Mouse (Mus musculus): ENCODE results near the gene Ccnf. TPM values are rescaled to one million over a fixed set of nuclear protein-coding genes. Genes with fewer than 3 reads are reported as not detected.

Ccnf gene
- polyA plus RNA-seq, 1 experiment from 2014 or later = 14.5 TPM

DNA sequence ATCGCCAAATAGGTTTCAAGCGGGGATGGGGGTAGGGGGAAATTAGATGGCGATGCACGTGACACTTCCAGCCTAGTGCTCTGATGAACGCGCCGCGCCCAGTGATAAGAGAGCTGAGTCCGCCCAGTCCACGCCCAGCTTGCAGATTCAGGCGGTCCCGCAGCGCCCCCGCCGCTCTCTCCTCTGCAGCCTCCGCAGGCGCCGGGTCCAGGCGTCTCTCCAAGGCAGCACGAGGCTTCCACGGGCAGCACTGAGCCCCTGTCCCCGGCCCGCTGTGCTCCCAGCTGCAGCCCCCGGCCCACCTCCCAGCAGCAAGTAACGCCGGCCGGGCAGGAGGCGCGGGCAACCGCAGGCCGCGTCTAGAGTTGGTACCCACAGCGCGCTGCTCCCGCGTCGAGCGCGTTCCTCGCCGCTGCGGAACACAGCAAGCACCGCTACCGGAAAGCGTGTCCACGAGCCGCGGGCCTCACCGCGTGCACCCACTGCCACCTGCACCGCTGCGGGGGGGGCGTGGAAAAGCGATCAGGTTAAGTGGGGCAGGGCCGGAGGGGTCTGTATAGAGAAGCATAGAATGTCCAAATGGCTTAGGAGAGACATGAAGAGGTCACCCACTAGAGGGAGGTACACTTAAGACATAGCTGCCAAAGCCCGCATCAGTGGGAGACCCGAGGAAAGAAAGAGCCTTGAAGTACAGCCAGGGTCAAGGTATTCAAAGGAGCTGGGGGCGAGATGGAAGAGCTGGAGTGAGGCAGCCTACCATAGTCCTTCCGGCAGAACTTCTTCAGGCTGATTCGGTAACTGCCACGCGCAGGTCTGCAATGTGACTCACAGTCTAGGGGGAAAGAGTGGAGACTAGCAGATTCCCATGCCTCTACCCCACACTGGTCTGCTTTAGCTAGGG, 44.6 kb downstream of the Ccnf start:
- Histone ChIP-seq H3K4me2 (peak overlapping the region; percentile 95), H3K9me3 (no peaks in the 10 kb centered on the region), H3K36me3 (no peaks in the 10 kb centered on the region), H3K9ac (peak overlapping the region; percentile 87), H3K27ac (replicated peaks) (peak overlapping the region; percentile 84), H3K27me3 (peaks cover 25% of the 10 kb centered on the region), H3K4me1 (replicated peaks) (peaks cover 93% of the 10 kb centered on the region), H3K4me3 (peak overlapping the region; percentile 75)
- peak; percentile 19 for ATAC-seq (ENCODE audit: low read depth)
- WGBS = 6% methylated on average over 52 of the region's 62 CpGs

DNA sequence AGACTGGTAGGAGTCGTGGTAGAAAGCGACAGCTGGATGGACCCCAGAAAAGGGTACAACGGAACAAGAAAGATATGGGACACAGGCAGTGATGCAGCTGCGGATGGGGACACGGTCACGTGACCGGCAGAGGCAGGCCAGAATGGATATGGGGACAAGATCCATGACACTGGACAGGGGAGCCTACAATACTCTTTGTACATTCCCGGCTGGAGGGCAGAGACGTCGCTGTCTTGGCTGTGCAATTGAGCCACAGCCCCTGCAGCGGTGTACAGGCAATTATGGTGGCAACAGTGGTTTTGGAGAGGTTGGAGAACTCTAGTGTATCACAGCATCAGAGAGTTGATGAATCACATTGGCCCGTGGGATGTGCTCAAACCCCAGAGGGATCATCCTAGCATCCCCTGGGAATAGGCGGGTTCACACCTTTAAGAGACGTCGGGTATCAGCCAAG, 45.3 kb downstream of the Ccnf start:
- no peaks in the 10 kb centered on the region for H3K9me3 ChIP-seq
- ATAC-seq (ENCODE audit: low read depth) = peak; percentile 10
- H3K36me3 ChIP-seq = no peaks in the 10 kb centered on the region
- peak overlapping the region; percentile 75 for H3K4me3 ChIP-seq
- 5% methylated on average over 15 of the region's 15 CpGs for WGBS
- H3K27ac ChIP-seq (replicated peaks) = peak overlapping the region; percentile 84
- H3K4me1 ChIP-seq (replicated peaks) = peaks cover 88% of the 10 kb centered on the region
- H3K9ac ChIP-seq = peak overlapping the region; percentile 87
- peaks cover 25% of the 10 kb centered on the region for H3K27me3 ChIP-seq
- H3K4me2 ChIP-seq = peak overlapping the region; percentile 95

DNA sequence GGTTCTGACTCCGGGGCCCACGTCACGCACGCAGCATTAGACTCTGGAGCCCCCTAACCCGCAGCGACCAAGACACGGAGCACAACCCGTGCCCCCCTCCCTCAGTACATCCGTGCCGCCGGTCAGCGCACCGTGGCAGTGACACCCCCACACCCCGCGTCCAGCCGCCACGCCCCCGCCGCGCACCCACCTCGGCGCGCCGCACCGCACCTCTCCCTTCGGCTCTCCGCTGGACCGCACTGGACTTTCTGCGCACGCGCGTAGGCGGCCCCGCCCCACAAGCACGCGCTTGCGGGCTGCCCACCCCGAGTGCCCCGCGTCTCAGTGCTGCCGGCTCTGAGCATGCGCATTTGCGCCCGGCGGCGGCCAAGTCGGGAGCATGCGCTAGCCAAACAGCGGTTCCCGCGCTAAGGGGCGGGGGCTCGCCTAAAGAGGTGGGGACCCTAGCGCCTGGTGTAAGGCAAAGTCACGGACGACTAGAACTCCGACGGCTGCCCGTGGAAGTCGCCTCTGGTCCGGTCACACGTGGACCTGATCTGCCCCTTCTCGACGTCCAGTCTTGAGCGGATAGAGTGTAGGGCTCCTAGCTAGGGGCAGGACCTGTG, 45.9 kb downstream of the Ccnf start, which contains the start of gene Tbc1d24:
Gene Tbc1d24, minus strand, starts transcription at position 279 of the 605 bp plus-strand sequence.
- Histone ChIP-seq H3K36me3 (no peaks in the 10 kb centered on the region), H3K27ac (replicated peaks) (peak within 1 kb of the TSS; percentile 84), H3K9me3 (no peaks in the 10 kb centered on the region), H3K4me1 (replicated peaks) (peaks cover 82% of the 10 kb centered on the region), H3K27me3 (peaks cover 20% of the 10 kb centered on the region), H3K4me3 (peak within 1 kb of the TSS; percentile 75), H3K9ac (peak within 1 kb of the TSS; percentile 87), H3K4me2 (peak within 1 kb of the TSS; percentile 95)
- peak; percentile 74 for ATAC-seq (ENCODE audit: low read depth)
- WGBS = under 1% methylated on average over 65 of the region's 65 CpGs

- Histone ChIP-seq H3K36me3 (no peaks in the 10 kb centered on the region), H3K9me3 (no peaks in the 10 kb centered on the region), H3K27ac (replicated peaks) (peak overlapping the region; percentile 49; the same call in 1 of the 2 replicates), H3K4me2 (peak overlapping the region; percentile 95), H3K4me3 (peak overlapping the region; percentile 75), H3K27me3 (peaks cover 15% of the 10 kb centered on the region), H3K4me1 (replicated peaks) (peaks cover 80% of the 10 kb centered on the region), H3K9ac (peak overlapping the region; percentile 87)
- WGBS = 12% methylated on average over 7 of the region's 7 CpGs
- no peak for ATAC-seq (ENCODE audit: low read depth)
Observed at GRCm38 (mm10) chr17:24204846-24205245, 46.4 kb downstream of the Ccnf start.

DNA sequence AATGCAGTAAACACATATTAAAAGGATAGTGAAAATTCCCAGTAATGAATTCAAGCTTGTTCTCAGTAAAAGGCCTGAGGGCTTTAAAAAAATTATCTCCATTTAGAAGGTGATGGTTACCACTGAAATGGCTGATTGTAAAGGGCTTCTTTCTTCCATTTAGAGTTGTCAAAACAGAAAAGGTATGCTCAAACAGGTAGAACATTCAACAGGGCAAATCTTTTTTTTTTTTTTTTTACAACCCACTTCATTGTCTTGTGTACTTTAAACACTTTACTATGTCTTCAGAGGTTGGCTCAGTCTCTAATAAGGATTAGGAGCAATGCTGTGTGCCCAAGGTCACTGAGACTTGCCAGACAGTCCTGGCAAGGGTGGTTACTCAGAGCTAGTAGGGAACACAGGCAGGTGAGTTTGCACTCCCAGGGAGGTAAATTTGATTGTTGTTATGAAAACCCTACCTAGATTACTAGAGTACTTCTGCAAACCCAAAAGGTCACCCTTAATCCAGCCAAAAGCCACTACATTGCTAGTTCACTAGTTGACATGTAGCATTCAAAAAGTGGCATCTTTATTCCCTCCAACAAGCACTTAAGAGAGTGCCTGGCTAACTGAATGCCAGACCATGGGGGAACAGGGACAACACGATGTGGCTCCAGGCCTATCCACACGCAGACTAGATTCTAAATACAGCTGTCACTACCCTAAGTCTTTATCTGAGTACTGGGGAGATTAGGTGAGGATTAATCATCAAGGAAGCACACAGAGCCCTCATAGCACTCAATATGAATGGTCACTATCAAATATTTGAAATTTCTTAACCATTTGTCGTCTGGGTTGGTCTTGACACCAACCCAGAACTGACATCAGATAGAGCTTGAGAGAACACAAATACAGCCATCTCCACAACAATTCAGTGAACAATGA, 47.4 kb downstream of the Ccnf start:
- Histone ChIP-seq H3K4me2 (peak overlapping the region; percentile 95), H3K9me3 (no peaks in the 10 kb centered on the region), H3K36me3 (no peaks in the 10 kb centered on the region), H3K27ac (replicated peaks) (no peak overlapping the region), H3K9ac (peak overlapping the region; percentile 87), H3K4me3 (peak overlapping the region; percentile 75), H3K27me3 (peaks cover 15% of the 10 kb centered on the region), H3K4me1 (replicated peaks) (peaks cover 73% of the 10 kb centered on the region)
- ATAC-seq (ENCODE audit: low read depth) = no peak
- 80% methylated on average over 3 of the region's 3 CpGs for WGBS

DNA sequence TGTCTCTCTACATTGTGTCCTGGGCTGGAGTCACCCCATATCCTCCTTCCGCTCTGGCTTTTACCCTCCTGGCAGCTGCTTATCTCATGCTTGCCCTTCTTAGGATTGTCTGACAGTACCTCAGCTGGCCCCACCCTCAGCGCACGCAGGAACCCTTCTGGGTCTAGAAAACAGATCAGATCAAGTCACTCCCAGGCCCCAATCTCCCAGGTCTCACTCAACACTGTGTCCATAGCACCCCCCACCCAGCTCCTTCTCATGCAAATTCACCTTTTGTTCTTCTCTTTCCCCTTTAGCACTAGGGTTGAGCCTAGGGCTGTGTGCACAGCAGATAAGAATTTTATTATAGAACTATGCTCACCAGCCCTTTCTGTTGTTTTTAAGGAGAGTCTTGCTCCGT, 48.2 kb downstream of the Ccnf start:
- peaks cover 65% of the 10 kb centered on the region for H3K4me1 ChIP-seq (replicated peaks)
- ATAC-seq (ENCODE audit: low read depth) = no peak
- H3K27me3 ChIP-seq = peaks cover 12% of the 10 kb centered on the region
- H3K9ac ChIP-seq = peak overlapping the region; percentile 49
- WGBS = 42% methylated on average over 4 of the region's 4 CpGs
- no peaks in the 10 kb centered on the region for H3K36me3 ChIP-seq
- H3K4me3 ChIP-seq = no peak overlapping the region
- H3K27ac ChIP-seq (replicated peaks) = no peak overlapping the region
- no peaks in the 10 kb centered on the region for H3K9me3 ChIP-seq
- peak overlapping the region; percentile 95 for H3K4me2 ChIP-seq

GRCm38 (mm10) chr17:24201092-24201491, 50.2 kb downstream of the Ccnf start:
- Histone ChIP-seq H3K4me1 (replicated peaks) (peaks cover 45% of the 10 kb centered on the region), H3K36me3 (no peaks in the 10 kb centered on the region), H3K27ac (replicated peaks) (no peak overlapping the region), H3K4me3 (no peak overlapping the region), H3K9me3 (no peaks in the 10 kb centered on the region), H3K27me3 (no peaks in the 10 kb centered on the region), H3K4me2 (no peak overlapping the region), H3K9ac (no peak overlapping the region)
- no peak for ATAC-seq (ENCODE audit: low read depth)
- WGBS = 83% methylated on average over 4 of the region's 4 CpGs

DNA sequence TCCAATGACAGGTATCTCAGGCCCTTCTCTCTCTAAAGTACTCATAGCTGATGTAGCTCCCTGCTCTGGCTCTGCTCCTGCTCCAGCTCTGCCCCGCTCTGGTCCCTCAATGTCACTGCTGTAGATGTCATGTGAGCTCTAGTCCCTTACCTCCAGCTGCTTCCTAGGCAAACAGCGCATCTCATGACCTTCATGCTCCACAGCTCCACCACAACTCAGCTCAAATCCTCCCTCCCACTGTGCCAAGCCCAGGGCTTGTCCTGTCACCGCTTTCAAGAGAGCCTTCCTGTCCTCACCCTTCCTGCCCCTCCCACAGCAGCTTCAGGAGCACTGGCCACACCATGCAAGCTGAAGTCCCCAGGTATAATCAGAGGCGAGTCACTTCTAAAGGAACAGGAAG, 51.5 kb downstream of the Ccnf start:
- no peak overlapping the region for H3K9ac ChIP-seq
- no peaks in the 10 kb centered on the region for H3K36me3 ChIP-seq
- no peak overlapping the region for H3K4me3 ChIP-seq
- peaks cover 36% of the 10 kb centered on the region for H3K4me1 ChIP-seq (replicated peaks)
- no peaks in the 10 kb centered on the region for H3K27me3 ChIP-seq
- 61% methylated on average over 4 of the region's 4 CpGs for WGBS
- no peak for ATAC-seq (ENCODE audit: low read depth)
- H3K4me2 ChIP-seq = no peak overlapping the region
- no peak overlapping the region for H3K27ac ChIP-seq (replicated peaks)
- no peaks in the 10 kb centered on the region for H3K9me3 ChIP-seq

- H3K9ac ChIP-seq = no peak overlapping the region
- H3K27me3 ChIP-seq = no peaks in the 10 kb centered on the region
- H3K27ac ChIP-seq (replicated peaks) = no peak overlapping the region
- no peak overlapping the region for H3K4me2 ChIP-seq
- H3K4me3 ChIP-seq = no peak overlapping the region
- 82% methylated on average over 4 of the region's 4 CpGs for WGBS
- peaks cover 31% of the 10 kb centered on the region for H3K4me1 ChIP-seq (replicated peaks)
- 0 out of 2 replicates have a peak, but pooled peaks cover under 1% of the 10 kb centered on the region for H3K36me3 ChIP-seq
- H3K9me3 ChIP-seq = no peaks in the 10 kb centered on the region
- ATAC-seq (ENCODE audit: low read depth) = no peak
Observed at GRCm38 (mm10) chr17:24199252-24199651, 52.0 kb downstream of the Ccnf start.

- Histone ChIP-seq H3K4me2 (no peak overlapping the region), H3K4me3 (no peak overlapping the region), H3K4me1 (replicated peaks) (peaks cover 13% of the 10 kb centered on the region), H3K9ac (no peak overlapping the region), H3K9me3 (no peaks in the 10 kb centered on the region), H3K36me3 (0 out of 2 replicates have a peak, but pooled peaks cover 5% of the 10 kb centered on the region), H3K27me3 (no peaks in the 10 kb centered on the region), H3K27ac (replicated peaks) (no peak overlapping the region)
- 68% methylated on average over 15 of the region's 15 CpGs for WGBS
- no peak for ATAC-seq (ENCODE audit: low read depth)
Observed at GRCm38 (mm10) chr17:24197032-24197824, 54.1 kb downstream of the Ccnf start.

DNA sequence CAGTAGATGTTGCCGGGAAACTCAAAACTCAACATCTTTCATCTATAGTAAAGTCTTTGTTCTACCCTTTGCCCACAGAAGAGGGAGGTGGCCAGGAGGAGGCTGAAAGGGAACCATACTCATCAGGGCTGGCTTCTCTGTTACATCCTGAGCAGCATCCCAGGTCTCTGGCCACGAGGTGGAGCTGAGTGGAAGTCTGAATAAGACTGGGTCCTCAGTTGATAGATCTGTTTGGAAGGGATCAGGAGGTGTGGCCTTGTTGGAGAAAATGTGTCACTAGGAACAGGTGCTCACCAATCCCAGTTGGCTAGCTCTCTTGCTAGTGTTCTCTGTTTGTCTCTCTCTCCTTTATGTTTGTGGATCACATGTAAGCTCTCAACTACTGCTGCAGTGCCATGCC, 55.9 kb downstream of the Ccnf start:
- no peak overlapping the region for H3K27ac ChIP-seq (replicated peaks)
- peaks cover 6% of the 10 kb centered on the region; the same call in 1 of the 2 replicates for H3K4me1 ChIP-seq (replicated peaks)
- no peaks in the 10 kb centered on the region for H3K27me3 ChIP-seq
- ATAC-seq (ENCODE audit: low read depth) = no peak
- no peak overlapping the region for H3K4me2 ChIP-seq
- H3K4me3 ChIP-seq = no peak overlapping the region
- H3K9ac ChIP-seq = no peak overlapping the region
- 0 out of 2 replicates have a peak, but pooled peaks cover 5% of the 10 kb centered on the region for H3K36me3 ChIP-seq
- no peaks in the 10 kb centered on the region for H3K9me3 ChIP-seq
- 62% methylated on average over 2 of the region's 2 CpGs for WGBS

Data from neural tube, embryonic 13.5 days (tissue).